Mouse (Mus musculus): ENCODE measurements around the gene Sh3rf1.

Sh3rf1 gene

DNA sequence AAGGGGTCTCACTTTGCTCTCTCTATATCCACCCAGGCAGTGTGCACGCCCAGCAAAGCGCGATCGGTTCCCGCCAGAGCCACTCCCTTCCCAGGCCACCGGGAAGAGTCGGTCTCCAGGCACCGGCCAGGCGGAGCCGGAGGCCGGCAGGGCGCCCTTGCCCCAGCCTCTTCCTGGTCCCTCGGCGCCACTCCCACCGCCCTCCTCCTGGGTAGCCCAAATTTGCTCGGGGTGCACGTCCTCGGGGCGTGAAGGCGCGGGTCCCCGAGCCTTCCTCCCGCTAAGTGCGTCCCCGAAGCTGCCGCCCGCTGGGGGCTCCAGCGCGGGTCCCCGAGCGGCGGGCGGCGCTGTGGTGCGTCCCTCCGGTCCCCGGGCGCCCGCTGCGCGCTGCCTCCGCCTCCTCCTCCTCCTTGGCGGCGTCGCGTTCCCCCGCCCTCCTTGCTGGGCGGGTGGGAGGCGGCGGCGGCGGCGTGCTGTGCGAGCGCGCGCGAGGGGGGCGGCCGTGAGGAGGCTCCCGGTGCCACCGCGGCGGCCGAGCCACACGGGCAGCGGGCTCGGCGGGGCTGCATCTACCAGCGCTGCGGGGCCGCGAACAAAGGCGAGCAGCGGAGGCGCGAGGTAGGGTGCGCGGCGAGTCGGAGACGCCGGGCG, at the start of gene Sh3rf1:
Gene Sh3rf1 (plus strand): TSS at position 144 of the 651 bp plus-strand sequence.
- TF ChIP-seq GATA4 (IDR thresholded peaks at IDR 0.05; ENCODE audit: insufficient replicate concordance, low read length), result no peak

- no peak for TF ChIP-seq GATA4 (IDR thresholded peaks at IDR 0.05; ENCODE audit: insufficient replicate concordance, low read length)
Measured at GRCm38 (mm10) chr8:61173921-61174492, 49.7 kb upstream of the Sh3rf1 start.

GRCm38 (mm10) chr8:61175876-61176275, 47.8 kb upstream of the Sh3rf1 start:
- no peak for TF ChIP-seq GATA4 (IDR thresholded peaks at IDR 0.05; ENCODE audit: insufficient replicate concordance, low read length)

- TF ChIP-seq GATA4 (IDR thresholded peaks at IDR 0.05; ENCODE audit: insufficient replicate concordance, low read length), result no peak
Measured at GRCm38 (mm10) chr8:61177680-61178593, 45.7 kb upstream of the Sh3rf1 start.

GRCm38 (mm10) chr8:61178594-61179140, 45.0 kb upstream of the Sh3rf1 start:
- no peak for TF ChIP-seq GATA4 (IDR thresholded peaks at IDR 0.05; ENCODE audit: insufficient replicate concordance, low read length)

GRCm38 (mm10) chr8:61181592-61181991, 42.1 kb upstream of the Sh3rf1 start:
- no peak for TF ChIP-seq GATA4 (IDR thresholded peaks at IDR 0.05; ENCODE audit: insufficient replicate concordance, low read length)

DNA sequence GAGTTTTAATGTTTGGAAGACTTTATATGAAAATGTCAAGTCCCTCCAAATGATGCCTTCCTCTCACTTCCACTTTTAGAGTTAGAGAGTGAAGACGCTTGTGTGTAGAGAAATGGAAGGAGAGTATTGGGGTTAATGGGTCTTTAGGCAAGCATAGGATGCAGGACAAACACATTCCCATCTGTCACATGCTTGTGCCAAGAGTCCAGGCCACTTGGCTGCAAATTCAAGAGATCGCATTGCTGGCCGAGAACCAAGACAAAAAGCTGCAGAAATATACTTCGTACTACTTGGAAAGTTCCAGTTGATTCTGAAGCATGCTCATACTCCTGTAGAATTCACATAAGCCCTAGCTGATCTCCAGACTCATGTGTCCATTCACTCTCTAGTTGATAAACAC, 41.7 kb upstream of the Sh3rf1 start:
- no peak for TF ChIP-seq GATA4 (IDR thresholded peaks at IDR 0.05; ENCODE audit: insufficient replicate concordance, low read length)

DNA sequence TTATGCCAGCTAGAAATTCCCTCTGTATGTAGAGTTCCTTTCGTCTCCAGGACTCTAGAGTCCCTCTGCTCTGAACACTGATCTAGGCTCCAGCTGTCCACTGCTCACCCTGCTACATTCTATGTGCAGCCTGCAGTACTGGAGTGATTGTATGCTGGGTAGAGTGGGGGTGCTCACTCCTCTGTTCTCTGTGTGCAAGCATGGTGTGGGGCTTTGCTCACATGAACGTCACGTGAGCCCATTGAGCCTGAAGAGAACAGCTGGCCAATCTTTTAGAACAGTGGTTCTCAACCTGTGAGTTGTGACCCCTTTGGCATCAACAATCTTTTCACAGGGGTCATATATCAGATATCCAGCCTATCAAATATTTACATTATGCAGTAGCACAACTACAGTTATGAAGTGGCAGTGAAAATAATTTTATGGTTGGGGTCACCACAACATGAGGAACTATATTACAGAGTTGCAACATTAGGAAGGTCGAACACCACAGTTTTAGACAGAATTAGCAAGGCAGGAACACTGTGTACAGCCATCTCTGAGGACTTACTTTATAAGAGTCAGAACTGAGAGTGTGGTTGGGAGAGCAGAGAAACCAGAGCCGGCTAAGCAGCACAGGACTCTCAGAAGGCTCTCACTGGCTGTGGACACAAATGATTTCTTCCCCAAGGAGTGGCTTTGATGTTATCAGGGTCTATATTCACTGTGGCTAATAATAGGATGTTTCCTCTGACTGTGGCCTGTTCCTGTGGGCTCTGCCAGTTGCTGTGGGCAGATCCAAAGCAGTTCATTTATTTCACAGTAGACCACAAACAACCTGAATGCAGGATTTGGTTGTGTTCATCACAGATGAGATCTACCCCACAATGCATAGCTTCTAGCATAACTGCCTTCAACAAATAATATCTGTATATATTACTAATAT, 38.1 kb upstream of the Sh3rf1 start:
- TF ChIP-seq GATA4 (IDR thresholded peaks at IDR 0.05; ENCODE audit: insufficient replicate concordance, low read length), result no peak

DNA sequence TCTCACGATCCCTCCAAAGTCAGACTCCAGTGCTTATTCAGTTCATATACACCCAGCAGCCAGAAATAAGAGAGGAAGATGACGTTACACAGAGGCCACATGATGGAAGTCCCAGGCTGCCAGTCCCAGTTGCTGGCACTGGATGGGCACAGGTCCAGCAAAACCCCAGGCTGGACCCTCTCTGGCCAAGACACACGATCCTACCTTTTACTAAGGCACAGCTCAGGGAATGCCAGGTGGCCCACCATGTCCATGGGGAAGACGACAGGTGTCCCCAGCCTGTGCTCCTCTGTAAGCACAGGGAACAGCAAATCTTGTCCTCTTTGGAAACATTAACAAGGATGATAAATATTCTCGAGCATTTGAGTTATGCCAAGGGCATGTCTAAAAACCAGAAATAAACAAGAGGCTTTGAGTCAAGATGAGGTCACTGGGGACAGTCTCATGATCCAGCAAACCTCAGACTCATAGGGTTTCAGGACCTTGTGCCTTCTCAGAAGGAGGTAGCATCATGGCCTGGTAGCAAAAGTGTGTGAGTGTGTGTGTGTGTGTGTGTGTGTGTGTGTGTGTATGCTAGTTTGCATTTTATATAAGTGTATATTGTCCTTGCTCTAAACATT, 29.3 kb upstream of the Sh3rf1 start:
- no peak for TF ChIP-seq GATA4 (IDR thresholded peaks at IDR 0.05; ENCODE audit: insufficient replicate concordance, low read length)

DNA sequence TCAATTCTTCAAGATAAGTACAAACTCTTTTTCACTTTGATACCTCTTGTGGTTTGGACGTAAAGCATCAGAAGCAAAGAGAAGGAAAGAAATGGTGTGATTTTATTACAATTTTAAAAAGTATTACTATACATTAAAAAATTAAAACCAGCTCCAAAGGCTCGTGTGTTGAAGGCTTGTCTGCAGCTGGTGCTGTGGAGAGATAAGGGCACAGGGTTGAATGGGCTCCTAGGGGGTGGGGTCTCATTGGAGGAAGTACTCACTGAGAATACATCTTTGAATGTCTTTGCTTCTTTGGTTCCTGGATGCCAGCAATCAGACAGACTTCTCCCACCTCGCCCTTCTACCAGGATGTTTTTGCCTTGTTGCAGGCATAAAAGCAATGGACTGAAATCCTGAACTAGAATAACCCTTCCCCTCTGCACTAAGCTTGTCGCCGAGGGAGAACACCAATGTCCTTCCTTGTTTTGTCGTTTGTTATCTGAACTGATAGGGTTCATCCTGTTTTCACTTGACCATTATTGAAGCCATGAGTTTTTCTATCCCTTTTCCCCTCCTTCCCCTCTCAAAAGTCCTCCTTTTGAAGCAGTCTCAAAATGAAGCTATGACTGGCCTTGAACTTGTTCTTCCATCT, 23.3 kb upstream of the Sh3rf1 start:
- TF ChIP-seq GATA4 (IDR thresholded peaks at IDR 0.05; ENCODE audit: insufficient replicate concordance, low read length), result peak; percentile 99

GRCm38 (mm10) chr8:61203035-61203826, 20.4 kb upstream of the Sh3rf1 start:
- no peak for TF ChIP-seq GATA4 (IDR thresholded peaks at IDR 0.05; ENCODE audit: insufficient replicate concordance, low read length)

- peak; percentile 16; the same call in 1 of the 2 replicates for TF ChIP-seq GATA4 (IDR thresholded peaks at IDR 0.05; ENCODE audit: insufficient replicate concordance, low read length)
Measured at GRCm38 (mm10) chr8:61206876-61207275, 16.8 kb upstream of the Sh3rf1 start.

GRCm38 (mm10) chr8:61207636-61208035, 16.0 kb upstream of the Sh3rf1 start:
- TF ChIP-seq GATA4 (IDR thresholded peaks at IDR 0.05; ENCODE audit: insufficient replicate concordance, low read length), result no peak
